Mouse (Mus musculus) heart, postnatal 0 days (tissue): ENCODE measurements at regions not wholly inside any gene's neighbourhood (a gene's known extent, or its start where the extent isn't known, plus 50 kb on each side); places are given as distances from the start of the nearest gene placed in this dataset.

Experiments used
- CTCF ChIP-seq: IDR thresholded peaks from 2 replicates; pipeline ENCODE4 v1.5.1; 2016; ENCODE audit warnings: antibody characterized with exemption, control low read depth, low read depth
- EP300 ChIP-seq: IDR thresholded peaks from 2 replicates; pipeline ENCODE4 v1.6.1; 2016; ENCODE audit warnings: antibody characterized with exemption, low read depth

- TF ChIP-seq CTCF: no peak
- TF ChIP-seq EP300: no peak
Observed at GRCm38 (mm10) chr13:46201029-46201599, 72.4 kb upstream of the Stmnd1 start.
